1 mouse cellular context compared by ENCODE assay signal in genomic region chr11:103104469-103104868, GRCm38 (mm10).
TF ChIP-seq lines count a peak whose summit lies in the region.

No protein-coding gene starts in this region.

TF ChIP-seq in CH12.LX, 34 proteins besides CTCF, POLR2A, EP300 and RAD21:
- TF ChIP-seq PAX5 (IDR thresholded peaks at IDR 0.05; ENCODE audit: low read length) (no peak), NRF1 (IDR thresholded peaks at IDR 0.05; ENCODE audit: low read depth, low read length) (no peak), MXI1 (IDR thresholded peaks at IDR 0.05; ENCODE audit: low read depth, low read length) (no peak), MAFK (IDR thresholded peaks at IDR 0.05; ENCODE audit: insufficient replicate concordance, low read length) (no peak), ELF1 (IDR thresholded peaks at IDR 0.05; ENCODE audit: low read depth, low read length) (no peak), NELFE (IDR thresholded peaks at IDR 0.05; ENCODE audit: low read depth, low read length) (no peak), ZKSCAN1 (IDR thresholded peaks at IDR 0.05; ENCODE audit: borderline replicate concordance, low read depth, low read length) (no peak), SIN3A (IDR thresholded peaks at IDR 0.05; ENCODE audit: low read length) (peak; percentile 63; the same call in 1 of the 2 replicates), HCFC1 (IDR thresholded peaks at IDR 0.05; ENCODE audit: low read depth, low read length) (peak; percentile 62), USF2 (conservative IDR thresholded peaks at IDR 0.05; ENCODE audit: low read depth, low read length) (no peak), MYC (IDR thresholded peaks at IDR 0.05; ENCODE audit: low read depth, low read length) (no peak), KAT2A (IDR thresholded peaks at IDR 0.05; ENCODE audit: insufficient replicate concordance, low read length) (no peak), POLR2AphosphoS2 (IDR thresholded peaks at IDR 0.05; ENCODE audit: low read depth, low read length) (no peak), TCF12 (IDR thresholded peaks at IDR 0.05; ENCODE audit: low read depth, low read length) (no peak), ETS1 (conservative IDR thresholded peaks at IDR 0.05; ENCODE audit: low read depth, low read length) (no peak), CHD2 (IDR thresholded peaks at IDR 0.05; ENCODE audit: low read length) (no peak), IRF4 (IDR thresholded peaks at IDR 0.05; ENCODE audit: low read depth, low read length) (0 out of 2 replicates have a peak, but pooled peaks have one; percentile 7)
TF ChIP-seq in CH12.LX: peak in this region for 3.
